Mouse (Mus musculus): ENCODE measurements around the gene Dnal1. TPM values are rescaled to one million over a fixed set of nuclear protein-coding genes. Genes with fewer than 3 reads are reported as not detected.
A peak's percentile ranks its signal among the peaks of the same experiment; 100 is the strongest.

Gene Dnal1
- polyA plus RNA-seq, 1 experiment from 2014 or later, result 3.1 TPM

DNA sequence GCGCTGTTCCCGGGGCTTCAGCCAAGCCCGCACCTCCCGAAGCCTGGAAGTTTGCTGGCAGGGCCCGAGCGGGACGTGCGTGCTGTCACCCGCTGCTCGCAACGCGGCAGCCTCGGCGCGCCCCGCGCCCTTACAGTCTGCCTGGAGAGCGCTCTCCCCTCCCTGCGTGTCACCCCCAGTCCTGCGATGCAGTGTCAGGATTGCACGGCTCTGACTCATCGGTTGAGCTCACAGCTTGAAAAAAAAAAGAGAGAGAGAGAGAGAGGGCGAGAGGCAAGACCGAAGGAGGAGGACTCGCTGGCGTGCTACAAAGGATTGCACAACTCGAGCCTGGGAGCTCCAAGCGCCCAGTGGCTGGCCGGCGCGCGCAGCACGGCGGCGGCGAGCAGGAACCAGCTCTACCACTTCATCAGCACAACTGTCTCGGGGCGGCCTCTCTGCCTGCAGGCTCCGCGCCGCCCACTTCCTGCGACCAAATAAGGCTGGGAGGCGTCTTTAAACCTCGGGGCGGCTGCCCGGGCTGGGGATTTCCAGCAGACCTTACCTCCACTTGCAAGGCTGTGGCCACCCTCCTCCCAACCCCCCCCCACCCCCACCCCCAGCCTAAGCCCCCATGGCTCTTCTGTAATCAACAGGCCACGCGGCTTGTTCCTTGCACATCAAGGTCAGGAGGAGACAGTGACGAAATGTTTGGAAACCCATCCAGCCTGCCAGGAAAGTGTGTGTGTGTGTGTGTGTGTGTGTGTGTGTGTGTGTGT, 79.7 kb downstream of the Dnal1 start:
- ATAC-seq, result peak; percentile 94
- DNase-seq (ENCODE audit: low spot score), result peak; percentile 100
- Histone ChIP-seq H3K36me3 (ENCODE audit: insufficient read depth, low read length) (no peaks in the 10 kb centered on the region), H3K27me3 (replicated peaks; ENCODE audit: insufficient read depth, low read length) (no peaks in the 10 kb centered on the region), H3K9ac (replicated peaks; ENCODE audit: low read depth) (peak overlapping the region; percentile 82), H3K4me2 (replicated peaks; ENCODE audit: low read depth, low read length) (peak overlapping the region; percentile 99), H3K9me3 (ENCODE audit: low read length) (no peaks in the 10 kb centered on the region), H3K4me1 (ENCODE audit: insufficient read depth, low read depth, low read length) (peaks cover 54% of the 10 kb centered on the region), H3K4me3 (ENCODE audit: low read depth, low read length) (peak overlapping the region; percentile 82), H3K27ac (ENCODE audit: low read length) (peak overlapping the region; percentile 99)
- under 1% methylated on average over 44 of the region's 49 CpGs for WGBS
- TF ChIP-seq CTCF (IDR thresholded peaks at IDR 0.05) (peak; percentile 10; the same call in 1 of the 2 replicates), EP300 (IDR thresholded peaks at IDR 0.05) (peak; percentile 76)

DNA sequence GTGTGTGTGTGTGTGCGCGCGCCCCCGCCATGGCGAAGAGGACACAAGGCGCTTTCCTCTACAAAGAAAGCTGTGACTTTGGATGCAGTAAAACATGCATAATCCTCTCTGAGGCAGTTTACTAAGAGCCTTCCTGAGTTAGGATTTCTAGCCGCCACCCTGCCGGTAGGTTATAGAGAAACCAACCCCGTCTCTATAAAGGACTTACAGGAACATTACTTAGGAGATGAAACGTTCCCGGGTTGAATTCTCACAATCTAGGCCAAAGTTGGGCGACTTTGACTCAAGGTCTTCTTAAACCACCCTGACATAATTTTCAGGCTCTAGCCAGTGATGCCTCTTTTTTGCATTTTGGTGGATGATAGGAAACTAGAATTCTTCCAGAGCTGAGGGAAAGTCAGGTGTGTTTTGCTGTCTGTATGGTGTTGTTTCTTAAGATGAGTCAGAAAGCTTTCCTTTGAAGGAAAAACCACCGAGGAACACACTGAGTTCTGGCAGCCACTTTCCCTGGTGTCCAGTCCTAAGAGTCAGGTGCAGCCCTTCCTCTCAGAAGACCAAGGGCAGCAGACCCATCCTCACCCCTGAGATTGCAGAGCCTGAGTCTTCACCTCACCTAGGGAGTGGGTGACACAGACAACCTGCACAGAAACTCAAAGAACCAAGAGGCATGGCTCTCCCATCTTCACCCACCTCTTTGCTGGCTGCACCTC, 80.4 kb downstream of the Dnal1 start:
- H3K4me2 ChIP-seq (replicated peaks; ENCODE audit: low read depth, low read length), result peak overlapping the region; percentile 99
- H3K36me3 ChIP-seq (ENCODE audit: insufficient read depth, low read length), result no peaks in the 10 kb centered on the region
- H3K4me1 ChIP-seq (ENCODE audit: insufficient read depth, low read depth, low read length), result peaks cover 46% of the 10 kb centered on the region
- no peaks in the 10 kb centered on the region for H3K27me3 ChIP-seq (replicated peaks; ENCODE audit: insufficient read depth, low read length)
- TF ChIP-seq CTCF (IDR thresholded peaks at IDR 0.05), result 0 out of 2 replicates have a peak, but pooled peaks have one; percentile 13
- no peak for TF ChIP-seq EP300 (IDR thresholded peaks at IDR 0.05)
- DNase-seq (ENCODE audit: low spot score) (no peak), ATAC-seq (no peak)
- WGBS, result 4% methylated on average over 10 of the region's 13 CpGs
- peak overlapping the region; percentile 99 for H3K27ac ChIP-seq (ENCODE audit: low read length)
- no peak overlapping the region for H3K9ac ChIP-seq (replicated peaks; ENCODE audit: low read depth)
- H3K4me3 ChIP-seq (ENCODE audit: low read depth, low read length), result peak overlapping the region; percentile 82
- no peaks in the 10 kb centered on the region for H3K9me3 ChIP-seq (ENCODE audit: low read length)

DNA sequence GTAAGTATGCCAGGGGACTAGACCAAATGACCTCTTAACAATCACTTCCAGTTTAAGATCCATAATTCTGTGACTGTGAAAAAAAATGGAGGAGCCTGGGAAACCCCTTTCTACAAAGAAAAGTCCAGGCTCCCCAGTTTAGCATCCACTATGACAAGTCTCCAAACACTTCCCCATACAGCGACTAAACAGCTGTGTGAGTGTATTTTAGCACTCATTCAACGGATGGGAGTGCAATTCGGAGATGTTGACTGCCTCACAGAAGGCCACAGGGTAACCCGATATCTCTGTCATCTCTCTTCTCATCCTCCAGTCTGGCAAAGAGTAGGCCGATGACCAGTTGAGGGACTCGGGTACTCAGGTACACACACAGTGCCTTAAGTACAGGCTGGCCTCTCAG, 81.0 kb downstream of the Dnal1 start:
- Histone ChIP-seq H3K4me1 (ENCODE audit: insufficient read depth, low read depth, low read length) (peaks cover 40% of the 10 kb centered on the region), H3K27ac (ENCODE audit: low read length) (no peak overlapping the region), H3K36me3 (ENCODE audit: insufficient read depth, low read length) (no peaks in the 10 kb centered on the region), H3K9me3 (ENCODE audit: low read length) (no peaks in the 10 kb centered on the region), H3K4me2 (replicated peaks; ENCODE audit: low read depth, low read length) (no peak overlapping the region), H3K27me3 (replicated peaks; ENCODE audit: insufficient read depth, low read length) (no peaks in the 10 kb centered on the region), H3K9ac (replicated peaks; ENCODE audit: low read depth) (no peak overlapping the region), H3K4me3 (ENCODE audit: low read depth, low read length) (no peak overlapping the region)
- DNase-seq (ENCODE audit: low spot score) (no peak), ATAC-seq (no peak)
- TF ChIP-seq CTCF (IDR thresholded peaks at IDR 0.05), result no peak
- TF ChIP-seq EP300 (IDR thresholded peaks at IDR 0.05), result no peak
- 46% methylated on average over 6 of the region's 6 CpGs for WGBS

Other genes starting within 250 kb of the Dnal1 start
- 52.6 and 57.8 TPM in 2 replicates for gene Numb, start 192.4 kb upstream of the Dnal1 start, polyA plus RNA-seq (2015; fragmentation: Nextera tagmentation; extraction: Ambion mirVana)
- 11.7 and 11.9 TPM in 2 replicates for gene Riox1, start 163.8 kb upstream of the Dnal1 start, polyA plus RNA-seq (2015; fragmentation: Nextera tagmentation; extraction: Ambion mirVana)
- not detected in 2 replicates for gene Heatr4, start 129.5 kb upstream of the Dnal1 start, polyA plus RNA-seq (2015; fragmentation: Nextera tagmentation; extraction: Ambion mirVana)
- 79.7 and 99.8 TPM in 2 replicates for gene Acot2, start 126.5 kb upstream of the Dnal1 start, polyA plus RNA-seq (2015; fragmentation: Nextera tagmentation; extraction: Ambion mirVana)
- 164 and 195 TPM in 2 replicates for gene Acot1, start 104.9 kb upstream of the Dnal1 start, polyA plus RNA-seq (2015; fragmentation: Nextera tagmentation; extraction: Ambion mirVana)
- 0.12 and 0.13 TPM in 2 replicates for gene Acot4, start 76.0 kb upstream of the Dnal1 start, polyA plus RNA-seq (2015; fragmentation: Nextera tagmentation; extraction: Ambion mirVana)
- gene Gm49366, start 75.4 kb upstream of the Dnal1 start, polyA plus RNA-seq (2015; fragmentation: Nextera tagmentation; extraction: Ambion mirVana), result not detected in 2 replicates
- gene Acot3, start 62.2 kb upstream of the Dnal1 start, polyA plus RNA-seq (2015; fragmentation: Nextera tagmentation; extraction: Ambion mirVana), result not detected in 2 replicates
- gene Acot5, start 45.0 kb upstream of the Dnal1 start, polyA plus RNA-seq (2015; fragmentation: Nextera tagmentation; extraction: Ambion mirVana), result not detected in 2 replicates
- gene Acot6, start 13.7 kb upstream of the Dnal1 start, polyA plus RNA-seq (2015; fragmentation: Nextera tagmentation; extraction: Ambion mirVana), result 1.1 and 1.3 TPM in 2 replicates
- 1.9 and 2.9 TPM in 2 replicates for gene Pnma1, start 34.1 kb downstream of the Dnal1 start, polyA plus RNA-seq (2015; fragmentation: Nextera tagmentation; extraction: Ambion mirVana)
- gene Elmsan1, start 104.5 kb downstream of the Dnal1 start, polyA plus RNA-seq (2015; fragmentation: Nextera tagmentation; extraction: Ambion mirVana), result 5.9 and 6.7 TPM in 2 replicates
- 26.3 and 28.0 TPM in 2 replicates for gene Ptgr2, start 170.9 kb downstream of the Dnal1 start, polyA plus RNA-seq (2015; fragmentation: Nextera tagmentation; extraction: Ambion mirVana)
- 44.9 and 49.0 TPM in 2 replicates for gene Zfp410, start 202.5 kb downstream of the Dnal1 start, polyA plus RNA-seq (2015; fragmentation: Nextera tagmentation; extraction: Ambion mirVana)
- gene Coq6, start 247.3 kb downstream of the Dnal1 start, polyA plus RNA-seq (2015; fragmentation: Nextera tagmentation; extraction: Ambion mirVana), result 20.7 and 21.2 TPM in 2 replicates
- gene Fam161b, start 247.5 kb downstream of the Dnal1 start, polyA plus RNA-seq (2015; fragmentation: Nextera tagmentation; extraction: Ambion mirVana), result 2.4 and 3.1 TPM in 2 replicates